Mouse (Mus musculus): ENCODE results near the gene Gm21974.
"Not testable (repeated sequence)": the region's sequence is repeated elsewhere in the genome, so short reads cannot be mapped to it uniquely, and the experiment has no call there.

The Gm21974 gene

DNA sequence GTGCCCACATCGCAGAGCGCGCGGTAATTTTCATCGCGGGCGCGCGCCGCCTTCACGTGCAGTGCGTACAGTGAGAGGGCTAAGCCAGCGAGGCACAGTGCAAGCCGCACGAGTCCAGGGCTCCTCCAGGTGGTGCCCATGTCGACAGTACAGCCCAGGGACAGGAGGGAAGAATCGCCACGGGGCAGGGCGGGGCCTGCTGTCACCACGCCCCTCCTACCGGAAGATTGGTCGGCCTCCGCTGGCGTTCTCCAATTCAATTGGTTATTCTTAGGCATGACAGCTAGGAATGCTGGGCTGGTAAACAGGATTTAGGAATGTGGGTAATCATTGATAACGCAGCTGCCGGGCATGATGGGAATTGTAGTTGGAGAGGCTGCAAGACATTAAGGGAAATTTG is at the start of gene Gm21974, which contains the start of gene Vkorc1:
Gm21974 (minus strand) TSS at position 13 of the 400 bp plus-strand sequence.
Vkorc1 (minus strand) TSS at position 176 of the 400 bp plus-strand sequence.
- DNase-seq = peak; percentile 99

- no peak for DNase-seq
These were observed 49.4 kb upstream of the Gm21974 start for GRCm38 (mm10) chr7:127944614-127945013.

- not testable (repeated sequence) for DNase-seq
These were observed 46.8 kb upstream of the Gm21974 start for GRCm38 (mm10) chr7:127942097-127942496.

DNA sequence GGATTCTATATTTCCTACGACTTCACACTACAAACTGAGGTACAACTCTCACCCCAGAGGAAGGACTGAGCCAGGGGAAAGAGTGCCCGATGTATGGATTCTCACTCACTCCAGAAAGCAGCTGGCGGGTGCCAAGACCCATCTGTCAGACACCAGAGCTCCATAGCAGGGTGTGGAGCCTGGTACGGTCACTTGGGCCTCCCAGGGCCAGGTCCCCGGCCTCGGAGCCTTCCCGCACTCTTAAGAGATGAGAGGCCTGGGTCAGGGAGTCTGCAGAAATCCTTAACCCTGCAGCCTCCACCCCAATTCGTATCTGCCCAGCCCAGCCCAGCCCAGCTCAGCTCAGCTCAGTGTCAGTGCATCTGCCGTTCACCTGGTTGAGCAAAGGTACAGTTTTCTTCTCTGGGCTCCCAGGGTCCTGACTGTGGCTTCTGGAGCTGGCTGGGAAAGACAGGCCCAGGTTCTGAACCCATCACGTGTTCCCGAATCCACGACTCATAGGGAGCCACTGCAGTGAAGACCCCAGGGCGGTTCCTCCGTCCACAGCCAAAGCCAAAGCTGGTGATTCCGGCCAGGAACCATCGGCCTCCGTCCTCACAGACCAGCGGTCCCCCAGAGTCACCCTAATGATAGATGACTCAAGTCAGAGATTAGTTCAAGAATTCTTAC is 41.1 kb upstream of the Gm21974 start:
- no peak for DNase-seq

- DNase-seq = no peak
These were observed 40.5 kb upstream of the Gm21974 start for GRCm38 (mm10) chr7:127935748-127936159.

DNA sequence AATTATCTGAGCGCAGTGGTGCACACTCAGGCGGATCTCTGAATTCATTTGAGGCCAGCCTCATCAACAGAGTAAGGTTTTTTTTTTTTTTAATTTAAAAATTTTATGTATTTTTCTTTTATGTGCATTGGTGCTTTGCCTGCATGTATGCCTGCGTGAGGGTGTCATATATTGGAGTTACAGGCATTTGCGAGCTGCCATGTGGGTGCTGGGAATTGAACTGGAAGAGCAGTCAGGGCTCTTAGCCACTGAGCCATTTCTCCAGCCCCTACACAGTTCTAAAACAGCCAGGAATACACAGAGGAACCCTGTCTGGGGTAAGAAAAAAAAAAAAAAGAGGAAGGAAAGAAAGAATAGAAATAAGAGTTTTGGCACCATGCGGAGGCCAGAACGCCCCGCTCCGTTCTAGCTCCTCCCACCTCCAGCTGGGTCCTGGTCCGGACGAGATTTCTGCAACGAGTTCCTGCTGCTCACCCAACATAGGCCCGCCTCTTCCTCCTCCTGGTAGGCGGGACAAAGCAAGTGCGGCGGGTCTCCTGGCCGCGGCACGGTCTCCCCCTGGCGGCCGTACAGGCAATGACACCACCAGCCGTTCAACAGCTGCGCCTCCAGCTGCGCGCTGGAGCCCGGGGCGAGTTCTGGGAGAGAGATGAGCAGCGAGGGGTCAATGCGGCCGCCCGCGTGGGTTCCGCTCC is 39.9 kb upstream of the Gm21974 start:
- DNase-seq = peak; percentile 96

GRCm38 (mm10) chr7:127934075-127934474 is 38.8 kb upstream of the Gm21974 start:
- no peak for DNase-seq

- DNase-seq = peak; percentile 58 to 70
These were observed 37.2 kb upstream of the Gm21974 start for GRCm38 (mm10) chr7:127932273-127933031.

DNA sequence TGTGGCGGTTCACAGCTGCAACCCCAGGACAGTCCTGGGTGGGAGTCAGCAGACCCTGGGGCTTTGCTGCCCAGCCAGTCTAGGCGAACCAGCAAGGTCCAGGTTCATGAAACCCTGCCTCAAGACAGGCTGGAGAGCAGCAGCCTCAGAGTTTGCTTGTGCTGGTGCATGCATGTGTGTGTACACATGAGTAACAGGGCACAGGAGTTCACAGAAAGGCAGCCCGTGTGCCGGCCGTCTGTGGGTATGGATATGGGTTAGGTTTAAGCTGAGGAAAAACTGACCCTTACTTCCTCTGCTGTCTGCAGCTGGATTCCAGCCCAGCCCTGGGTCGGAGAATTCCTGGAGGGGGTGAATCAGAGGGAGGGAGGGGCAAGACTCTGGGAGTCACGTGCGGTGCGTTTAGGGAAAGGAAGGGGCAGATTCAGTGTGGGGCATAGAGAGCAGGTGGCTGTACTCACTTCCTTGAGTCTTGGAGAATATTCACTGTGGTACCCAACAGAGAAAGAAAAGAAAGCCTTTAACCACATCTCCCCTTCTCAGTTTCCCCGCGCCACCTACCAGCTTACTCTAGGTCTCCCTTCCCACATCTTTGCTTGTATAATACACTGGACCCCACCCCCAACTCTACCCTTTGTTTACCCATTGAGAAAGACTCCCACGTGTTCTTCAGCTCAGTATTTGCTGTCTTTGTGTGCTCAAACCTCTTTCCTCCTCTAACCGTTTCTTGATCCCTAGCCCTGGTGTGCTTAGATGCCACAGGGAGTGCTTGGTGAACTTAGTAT is 36.3 kb upstream of the Gm21974 start:
- peak; percentile 79 to 81 for DNase-seq

DNA sequence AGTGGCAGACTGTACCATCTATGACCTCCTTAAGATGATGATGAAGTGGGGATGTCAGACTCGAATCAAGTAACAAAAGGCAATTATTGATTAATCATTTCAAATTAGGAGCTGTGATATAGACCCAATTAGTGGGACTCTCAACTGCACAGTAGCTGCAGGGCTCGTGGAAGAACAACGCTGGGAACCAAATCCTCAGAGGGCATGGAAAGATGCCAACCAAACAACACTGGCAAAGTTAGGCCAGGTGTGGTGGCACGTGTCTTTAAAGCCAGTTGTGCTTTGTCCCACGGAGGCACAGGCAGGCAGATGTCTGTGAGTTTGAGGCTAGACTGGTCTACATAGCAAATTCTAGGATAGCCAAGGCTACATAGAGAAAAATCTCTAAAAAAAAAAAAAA is 35.4 kb upstream of the Gm21974 start:
- no peak for DNase-seq

DNA sequence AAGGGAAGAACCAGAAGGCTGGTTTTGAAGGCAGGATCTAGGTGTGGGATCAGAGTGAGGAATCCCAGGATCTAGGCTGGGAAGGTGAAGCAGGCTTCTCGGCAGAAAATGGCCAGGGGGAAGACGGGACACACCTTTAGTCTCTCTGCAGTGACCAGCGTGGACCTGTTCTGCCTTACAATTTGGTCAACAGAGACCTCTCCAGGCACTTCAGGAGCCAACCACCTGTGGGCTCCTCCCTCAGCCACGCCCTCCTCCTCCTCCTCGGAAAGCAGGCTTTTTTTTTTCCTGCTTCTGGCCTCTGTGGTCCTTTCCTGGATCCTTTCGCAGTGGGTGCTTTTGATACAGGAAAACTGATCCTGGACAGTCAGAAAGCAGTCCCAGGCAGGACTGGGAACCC is 34.7 kb upstream of the Gm21974 start, which contains the start of gene Prss8:
Prss8 (minus strand) TSS at position 182 of the 400 bp plus-strand sequence.
- DNase-seq = peak; percentile 95 to 96

DNA sequence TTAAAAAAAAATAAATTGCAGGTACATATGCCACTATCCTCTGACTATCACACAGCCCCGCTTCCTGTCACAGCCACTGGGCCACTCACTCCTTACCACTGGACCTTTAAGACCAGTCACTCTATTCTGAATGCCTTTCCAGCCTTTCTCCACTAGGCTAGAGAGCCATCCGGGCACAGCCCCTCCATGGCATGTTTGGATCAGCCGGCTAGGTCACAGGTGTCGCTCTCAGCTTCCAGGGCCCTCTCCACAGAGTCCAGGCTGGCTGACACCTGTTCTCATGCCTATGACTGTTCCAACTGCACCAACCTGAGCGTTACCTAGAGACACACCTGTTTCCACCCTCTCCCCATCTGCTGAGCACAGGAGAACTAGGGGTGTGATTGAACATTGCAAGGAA is 33.3 kb upstream of the Gm21974 start:
- no peak for DNase-seq

DNA sequence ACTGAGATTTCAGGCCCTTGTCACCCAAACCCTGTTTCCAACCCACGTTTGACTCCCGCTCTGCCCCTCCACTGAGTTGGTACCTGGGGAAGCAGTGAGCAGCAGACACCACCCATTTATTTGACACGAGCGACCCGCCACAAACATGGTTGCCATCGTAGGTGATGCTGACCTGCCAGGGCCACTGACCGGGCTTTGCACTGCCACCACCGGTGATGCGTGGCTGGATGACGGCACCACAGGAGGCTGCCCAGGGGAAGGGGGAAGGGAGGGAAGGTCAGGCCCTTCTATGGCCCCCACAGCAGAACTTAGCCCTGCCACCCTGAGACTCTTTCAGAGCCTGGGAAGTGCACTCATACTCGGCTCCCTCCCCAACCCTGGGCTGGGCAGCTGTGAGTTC is 32.5 kb upstream of the Gm21974 start:
- no peak for DNase-seq

- DNase-seq = peak; percentile 85
These were observed 31.6 kb upstream of the Gm21974 start for GRCm38 (mm10) chr7:127926846-127927245.

- peak; percentile 86 to 91 for DNase-seq
These were observed 30.8 kb upstream of the Gm21974 start for GRCm38 (mm10) chr7:127926066-127926465.

- DNase-seq = peak; percentile 92 to 93
These were observed 30.0 kb upstream of the Gm21974 start for GRCm38 (mm10) chr7:127925252-127925651.

DNA sequence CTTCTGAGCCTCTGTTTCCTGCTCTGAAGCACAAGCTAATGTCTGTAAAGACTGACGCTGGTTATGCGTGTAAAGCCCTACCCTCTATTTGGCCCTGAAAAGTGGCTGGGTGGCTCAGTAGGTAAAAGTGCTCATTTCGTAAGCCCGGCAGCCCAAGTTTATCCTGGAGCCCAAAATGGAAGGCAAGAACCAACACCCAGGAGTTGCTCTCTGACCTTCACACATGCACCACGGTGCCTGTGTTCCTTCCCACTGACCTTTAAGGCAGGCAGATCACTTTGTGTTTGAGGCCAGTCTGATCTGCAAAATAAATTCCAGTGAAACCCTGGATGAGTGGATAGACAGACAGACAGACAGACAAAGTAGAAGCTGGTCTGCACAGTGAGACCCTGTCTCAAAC is 28.5 kb upstream of the Gm21974 start:
- no peak for DNase-seq

DNA sequence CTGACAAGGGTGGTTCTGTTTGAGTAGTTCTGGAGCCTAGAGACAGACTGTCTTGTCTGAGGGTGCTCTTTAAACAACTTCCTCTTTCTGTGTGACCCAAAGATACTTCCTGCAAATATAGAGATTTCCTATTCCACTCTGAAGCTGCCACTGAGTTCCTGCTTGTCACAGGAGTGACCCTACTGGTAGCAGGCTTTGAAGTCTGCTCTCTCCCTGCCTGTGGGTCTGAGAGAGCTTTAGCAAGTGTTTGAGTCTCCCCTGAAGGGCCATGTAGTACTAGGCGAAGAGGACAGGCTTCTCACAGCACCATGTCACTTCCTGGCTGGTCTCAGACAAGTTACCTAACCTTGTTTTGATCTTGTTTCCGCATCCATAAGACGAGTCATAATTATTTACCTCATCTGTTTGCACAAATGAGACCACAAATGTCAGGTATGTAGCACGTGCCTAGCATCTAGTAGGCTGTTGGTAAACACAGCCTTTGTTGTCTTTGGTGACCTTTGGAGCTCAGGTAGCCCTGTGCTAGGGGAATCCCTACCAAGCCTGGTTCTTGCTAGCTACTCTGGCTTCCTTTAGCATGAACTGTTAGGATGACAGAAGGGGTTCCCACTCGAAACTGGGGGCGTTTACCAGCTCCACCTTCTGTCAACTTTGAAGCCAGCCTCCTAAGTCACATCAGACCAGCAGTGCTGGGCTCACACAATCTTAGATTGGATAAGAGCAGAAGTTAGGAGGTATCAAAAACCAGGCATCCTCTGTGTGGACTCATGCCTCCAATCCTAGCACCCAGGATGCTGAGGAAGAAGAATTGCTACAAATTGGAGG is 27.4 kb upstream of the Gm21974 start:
- DNase-seq = no peak

DNA sequence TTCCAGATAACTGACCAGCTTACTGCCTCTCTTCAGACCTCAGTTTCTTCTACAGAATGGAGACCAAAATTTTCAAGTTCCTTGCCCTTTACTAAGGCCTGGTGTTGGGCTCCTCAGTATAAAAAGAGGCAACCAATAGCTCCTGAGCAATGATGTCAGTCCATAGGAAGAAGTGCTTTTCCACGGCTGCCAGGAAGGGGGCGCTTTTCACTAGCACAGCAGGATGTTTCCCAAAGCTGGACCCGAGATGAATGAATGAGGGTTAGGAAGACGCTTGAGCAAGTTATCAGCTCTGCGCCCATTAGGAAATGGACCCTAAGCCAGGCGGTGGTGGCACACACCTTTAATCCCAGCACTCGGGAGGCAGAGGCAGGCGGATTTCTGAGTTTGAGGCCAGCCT is 26.3 kb upstream of the Gm21974 start:
- peak in 1 of 2 experiments; percentile 64 for DNase-seq

DNA sequence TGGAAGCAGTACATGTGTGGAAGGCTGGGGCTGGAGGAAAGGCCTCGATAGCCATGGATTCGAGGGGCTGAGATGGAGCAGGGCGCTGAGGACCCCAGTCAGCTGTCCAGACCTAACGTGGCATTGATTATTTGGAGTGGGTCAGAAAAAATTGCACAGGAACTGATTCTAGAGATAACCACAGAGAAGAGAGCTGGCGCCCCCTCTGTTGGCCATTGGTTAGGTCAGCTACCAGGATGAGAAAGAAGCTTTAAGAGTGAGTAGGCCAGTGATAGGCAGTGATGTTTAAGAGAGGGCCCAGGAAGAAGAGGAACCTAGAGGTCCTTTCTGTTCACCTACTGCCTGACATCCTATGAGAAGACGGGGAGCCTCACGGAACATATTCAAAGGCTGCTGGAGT is 24.0 kb upstream of the Gm21974 start:
- peak in 1 of 2 experiments; percentile 45 for DNase-seq

DNA sequence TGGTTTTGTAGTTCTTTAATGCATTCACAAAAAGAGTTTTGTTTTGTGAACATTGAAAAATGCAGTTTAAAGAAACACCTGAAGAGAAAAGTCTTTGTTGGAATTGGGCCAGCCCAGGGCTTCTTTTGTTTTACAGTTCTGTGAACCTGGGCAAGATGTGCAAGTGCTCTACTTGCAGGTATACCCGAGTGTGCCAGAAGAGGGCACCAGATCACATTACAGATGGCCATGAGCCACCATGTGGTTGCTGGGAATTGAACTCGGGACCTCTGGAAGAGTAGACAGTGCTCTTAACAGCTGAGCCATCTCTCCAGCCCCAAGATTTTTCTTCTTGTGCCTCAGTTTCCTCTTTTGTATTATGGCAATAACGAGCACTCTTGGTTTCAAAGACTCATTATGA is 22.9 kb upstream of the Gm21974 start:
- peak in 1 of 2 experiments; percentile 80 for DNase-seq

DNA sequence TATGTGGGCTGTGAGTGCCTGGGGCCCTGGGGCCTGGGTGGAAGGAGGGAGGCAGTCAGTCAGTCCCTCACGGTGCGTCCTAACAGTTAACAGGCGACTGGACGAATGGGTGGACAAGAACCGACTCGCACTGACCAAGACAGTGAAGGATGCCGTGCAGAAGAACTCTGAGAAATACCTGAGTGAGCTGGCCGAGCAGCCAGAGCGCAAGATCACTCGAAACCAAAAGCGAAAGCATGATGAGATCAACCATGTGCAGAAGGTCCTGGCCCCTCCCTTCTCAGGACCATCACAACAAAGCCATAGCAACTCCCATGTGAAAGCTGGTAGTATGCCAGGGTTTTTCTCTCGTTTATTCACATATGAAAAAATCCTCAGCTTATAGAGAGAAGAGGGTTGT is 20.0 kb upstream of the Gm21974 start:
- no peak for DNase-seq

Measured in kidney, adult 8-10 months (tissue).